7 mouse cellular contexts compared by ENCODE assay signal in the genomic region with DNA sequence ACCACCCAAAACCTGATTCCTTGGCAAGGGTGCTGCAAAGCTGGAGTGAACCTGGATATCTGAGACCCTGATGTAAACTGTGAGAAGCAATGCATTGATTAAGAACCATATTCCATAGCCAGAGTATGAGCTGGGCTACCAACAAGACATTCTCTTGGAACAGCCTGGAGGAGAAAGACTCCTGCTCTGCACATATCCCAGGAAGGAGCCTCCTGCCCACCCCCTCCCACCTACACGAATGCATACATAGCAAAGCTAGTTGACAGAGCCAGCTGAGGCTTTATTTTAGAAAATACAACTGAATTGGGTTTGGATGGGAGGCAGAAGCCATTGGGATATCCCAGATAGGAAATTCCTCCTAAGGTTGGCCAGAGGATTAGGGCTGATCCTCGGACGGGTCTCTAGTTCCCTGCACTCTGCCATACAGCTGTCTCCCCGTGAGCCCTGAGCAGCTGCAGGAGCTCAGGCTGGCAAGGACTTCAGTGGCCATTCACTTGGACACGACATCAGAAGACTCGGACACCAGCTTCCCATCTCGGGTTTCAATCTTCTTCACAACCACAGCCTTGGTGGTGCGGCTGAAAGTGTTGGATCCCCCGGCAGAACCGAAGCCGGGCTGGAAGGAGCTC. TPM values are rescaled to one million over a fixed set of nuclear protein-coding genes. Genes with fewer than 3 reads are reported as not detected.
"Had no signal": no experiment of that assay in that cellular context is flagged by ENCODE, and none has a peak within 500 bp of the region (broad histone marks: within the 10 kb centered on the region; RNA-seq: fewer than 3 reads in every experiment).

No protein-coding gene starts in this region.

RNA-seq across cellular contexts. Expression of a gene that starts 42.5 kb away (rescaled TPM):
- polyA plus RNA-seq: limb, embryonic 11.5 days; liver, embryonic 12.5 days; liver, embryonic 15.5 days; midbrain, embryonic 10.5 days; midbrain, embryonic 14.5 days; midbrain, postnatal 0 days; neural tube, embryonic 12.5 days had no signal

RNA-seq across cellular contexts. Expression of a gene that starts 56.4 kb away (rescaled TPM):
- polyA plus RNA-seq: limb, embryonic 11.5 days; liver, embryonic 12.5 days; liver, embryonic 15.5 days had no signal
